Mouse (Mus musculus): ENCODE results near the gene Fam81a. TPM values are rescaled to one million over a fixed set of nuclear protein-coding genes. Genes with fewer than 3 reads are reported as not detected.

Fam81a gene
- polyA plus RNA-seq, 1 experiment: 0.90 TPM

DNA sequence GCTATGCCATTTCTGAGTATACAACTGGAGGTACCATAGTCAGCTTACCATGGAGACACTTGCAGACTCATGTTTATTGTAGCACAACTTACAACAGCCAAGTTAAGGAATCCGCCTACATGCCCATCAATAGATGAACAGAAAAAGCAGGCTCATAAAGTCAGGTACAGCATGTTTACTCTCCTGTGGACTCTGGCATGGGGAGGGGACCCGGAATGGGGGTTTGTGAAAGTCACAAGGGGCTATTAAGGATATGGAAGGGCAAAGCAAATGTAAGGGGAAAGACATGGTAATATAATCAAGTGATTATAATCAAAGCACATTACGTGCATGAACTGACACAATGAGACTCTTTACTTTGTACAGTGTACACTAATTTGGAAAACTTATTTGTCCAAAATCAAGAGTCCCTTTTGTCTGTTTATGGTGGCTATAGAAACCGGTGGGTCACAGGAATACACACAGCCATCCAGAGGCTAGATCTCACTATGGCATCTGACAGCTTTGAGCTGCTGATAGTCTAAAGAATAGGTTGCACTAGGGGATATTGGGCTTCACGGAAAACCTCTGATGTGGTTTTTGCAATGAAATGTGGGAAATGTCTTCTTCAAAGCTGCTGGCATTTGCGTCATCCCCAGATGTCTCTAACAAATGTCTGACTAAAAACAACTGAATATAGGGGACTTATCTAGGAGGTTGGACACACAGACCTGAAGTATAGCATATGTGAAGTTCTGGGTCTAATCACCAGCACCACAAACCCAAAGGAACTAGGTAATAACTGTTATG, 102.6 kb downstream of the Fam81a start:
- Histone ChIP-seq H3K79me2 (ENCODE audit: control insufficient read depth, insufficient read depth) (no peaks in the 10 kb centered on the region), H3K79me3 (ENCODE audit: low read depth) (no peaks in the 10 kb centered on the region), H3K36me3 (ENCODE audit: control insufficient read depth, insufficient read depth) (no peaks in the 10 kb centered on the region), H3K4me3 (ENCODE audit: insufficient read depth, poor library complexity, severe bottlenecking) (no peak overlapping the region), H3K27me3 (ENCODE audit: control insufficient read depth, insufficient read depth, insufficient read length) (no peaks in the 10 kb centered on the region), H3ac (ENCODE audit: control insufficient read depth, insufficient read length, low read depth) (no peak overlapping the region)
- no peak for TF ChIP-seq USF1 (IDR thresholded peaks at IDR 0.05; ENCODE audit: low read depth)
- TF ChIP-seq MYOG (IDR thresholded peaks at IDR 0.05; ENCODE audit: control insufficient read depth, extremely low read depth, insufficient read length): no peak
- no peak for TF ChIP-seq FOSL1 (IDR thresholded peaks at IDR 0.05; ENCODE audit: insufficient read depth, low read length, poor library complexity, severe bottlenecking)
- no peak for TF ChIP-seq MYOD1 (IDR thresholded peaks at IDR 0.05; ENCODE audit: control insufficient read depth, insufficient read length, low read depth)
- TF ChIP-seq MAX (IDR thresholded peaks at IDR 0.05): no peak
- no peak for TF ChIP-seq CEBPB (IDR thresholded peaks at IDR 0.05; ENCODE audit: low read depth)
- TF ChIP-seq CTCF (IDR thresholded peaks at IDR 0.05; ENCODE audit: control insufficient read depth, insufficient read depth, insufficient read length): no peak

Other genes with a start within 250 kb of the Fam81a start
- 104 TPM for gene Bnip2, start 153.1 kb downstream of the Fam81a start, polyA plus RNA-seq (2012; fragmentation: generic; extraction: Trizol)
- 86.5 TPM for gene Gtf2a2, start 130.0 kb downstream of the Fam81a start, polyA plus RNA-seq (2012; fragmentation: generic; extraction: Trizol)
- gene Gcnt3, start 104.5 kb downstream of the Fam81a start, polyA plus RNA-seq (2012; fragmentation: generic; extraction: Trizol): 0.11 TPM
- gene Myo1e, start 64.8 kb upstream of the Fam81a start, polyA plus RNA-seq (2012; fragmentation: generic; extraction: Trizol): 27.3 TPM